Mouse (Mus musculus) neural tube, embryonic 12.5 days (tissue): ENCODE results near the gene Anapc15. TPM values are rescaled to one million over a fixed set of nuclear protein-coding genes. Genes with fewer than 3 reads are reported as not detected.

Source experiments
- ATAC-seq: fragments of 200-750 bp; cut with Nextera tagmentation; 2 replicates; pipeline ENCODE4 v1.8.0; 2017; ENCODE audit warnings: low read depth, mild to moderate bottlenecking, moderate TSS enrichment, moderate library complexity; ENCODE audit not compliant: low FRiP score
- H3K27ac ChIP-seq: fragments of 300-500 bp; sonication (generic); 2 replicates; pipeline ENCODE4 v1.5.1; 2016
- H3K27me3 ChIP-seq: fragments of 300-500 bp; sonication (generic); replicated peaks from 2 replicates; pipeline ENCODE4 v1.6.1; 2016; ENCODE audit warnings: mild to moderate bottlenecking
- H3K36me3 ChIP-seq: fragments of 300-500 bp; sonication (generic); 2 replicates; pipeline ENCODE4 v1.6.1; 2016; ENCODE audit warnings: mild to moderate bottlenecking
- H3K4me1 ChIP-seq: fragments of 300-500 bp; sonication (generic); 2 replicates; pipeline ENCODE4 v1.6.1; 2016
- H3K4me2 ChIP-seq: fragments of 300-500 bp; sonication (generic); replicated peaks from 2 replicates; pipeline ENCODE4 v1.6.1; 2016; ENCODE audit warnings: mild to moderate bottlenecking
- H3K4me3 ChIP-seq: fragments of 300-500 bp; sonication (generic); 2 replicates; pipeline ENCODE4 v1.5.1; 2016
- H3K9ac ChIP-seq: fragments of 300-500 bp; sonication (generic); 2 replicates; pipeline ENCODE4 v1.6.1; 2016; ENCODE audit warnings: mild to moderate bottlenecking
- H3K9me3 ChIP-seq: fragments of 300-500 bp; sonication (generic); 2 replicates; pipeline ENCODE4 v1.6.1; 2016; ENCODE audit warnings: mild to moderate bottlenecking
- WGBS: fragments of 180-500 bp; shearing (Covaris S2); methylation state at CpG from one replicate; pipeline ENCODE4 v1.1.7; 2016; 5-methylcytosine and 5-hydroxymethylcytosine counted together
- polyA plus RNA-seq: library from polyadenylated mRNA; unstranded; fragments of >200 nt; fragmentation: Nextera tagmentation; extraction: Ambion mirVana; gene quantifications from 2 replicates; pipeline ENCODE4 v1.2.1, GENCODE M21; 2016

Anapc15 gene
- 86.0 and 89.1 TPM in 2 replicates for polyA plus RNA-seq

DNA sequence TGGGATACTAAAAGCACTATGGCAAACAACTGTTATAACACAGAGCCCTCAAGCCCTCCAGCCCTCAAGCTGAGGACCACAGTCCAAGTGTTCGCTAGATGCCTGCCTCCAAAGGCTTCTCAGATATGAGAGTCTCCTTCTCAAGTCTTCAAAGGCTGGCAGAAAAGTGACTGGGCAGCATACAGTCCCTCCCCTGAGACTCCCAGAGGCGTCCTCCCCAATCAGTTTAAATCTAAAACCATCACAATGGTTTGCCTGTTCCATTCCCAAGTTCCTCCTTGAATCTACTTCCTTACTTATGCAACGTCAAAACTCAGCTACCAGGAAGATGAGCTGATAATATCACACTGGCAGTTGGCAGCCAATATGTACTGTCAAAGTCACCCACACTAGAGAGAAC lies at the start of gene Anapc15:
Gene Anapc15, plus strand, starts transcription at position 301 of the 400 bp plus-strand sequence.
- no peak within 1 kb of the TSS for H3K9ac ChIP-seq
- no peak for ATAC-seq

DNA sequence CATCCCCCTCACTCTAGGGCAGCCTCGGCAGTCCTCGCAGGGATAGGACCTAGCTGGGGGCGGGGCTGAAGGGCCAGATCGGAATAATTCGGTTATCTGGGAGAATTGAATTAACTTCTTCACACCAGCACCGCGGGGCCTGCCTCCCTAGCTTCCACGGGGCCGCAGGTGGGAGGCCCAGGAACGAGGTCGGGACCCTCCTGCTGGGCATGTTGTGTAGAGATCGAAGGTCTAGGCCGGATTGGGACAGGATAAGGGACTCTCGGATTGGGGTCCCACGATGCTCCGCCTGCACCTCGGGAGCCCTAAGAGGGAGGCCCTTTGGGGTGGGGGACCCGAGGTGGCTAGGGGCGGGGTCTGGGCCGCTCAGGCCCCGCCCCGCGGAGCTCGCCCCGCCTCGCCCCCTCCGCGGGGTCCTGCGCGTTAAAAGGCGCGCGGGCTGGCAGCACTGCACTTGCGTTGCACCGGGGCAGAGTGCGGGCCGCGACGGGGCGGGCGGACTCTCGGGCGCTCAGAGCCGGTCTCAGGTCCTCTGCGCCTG lies 45.6 kb upstream of the Anapc15 start, which contains the start of gene Phox2a:
Gene Phox2a, plus strand, starts transcription at position 453 of the 541 bp plus-strand sequence.
- peak; percentile 39 for ATAC-seq
- H3K27me3 ChIP-seq = peaks cover 67% of the 10 kb centered on the region
- H3K4me1 ChIP-seq = peaks cover 32% of the 10 kb centered on the region
- H3K9me3 ChIP-seq = no peaks in the 10 kb centered on the region
- H3K4me3 ChIP-seq = peak within 1 kb of the TSS; percentile 25
- H3K27ac ChIP-seq = no peak within 1 kb of the TSS
- peak within 1 kb of the TSS; percentile 56 for H3K4me2 ChIP-seq
- H3K9ac ChIP-seq = peak within 1 kb of the TSS; percentile 40; the same call in 1 of the 2 replicates
- no peaks in the 10 kb centered on the region for H3K36me3 ChIP-seq
- 1% methylated on average over 45 of the region's 45 CpGs for WGBS

More for the DNA sequence above, at the start of gene Anapc15:
- Histone ChIP-seq H3K36me3 (no peaks in the 10 kb centered on the region), H3K4me1 (no peaks in the 10 kb centered on the region), H3K27ac (no peak within 1 kb of the TSS), H3K27me3 (no peaks in the 10 kb centered on the region), H3K4me2 (no peak within 1 kb of the TSS), H3K4me3 (no peak within 1 kb of the TSS), H3K9me3 (no peaks in the 10 kb centered on the region)
- 84% methylated on average over 3 of the region's 3 CpGs for WGBS

DNA sequence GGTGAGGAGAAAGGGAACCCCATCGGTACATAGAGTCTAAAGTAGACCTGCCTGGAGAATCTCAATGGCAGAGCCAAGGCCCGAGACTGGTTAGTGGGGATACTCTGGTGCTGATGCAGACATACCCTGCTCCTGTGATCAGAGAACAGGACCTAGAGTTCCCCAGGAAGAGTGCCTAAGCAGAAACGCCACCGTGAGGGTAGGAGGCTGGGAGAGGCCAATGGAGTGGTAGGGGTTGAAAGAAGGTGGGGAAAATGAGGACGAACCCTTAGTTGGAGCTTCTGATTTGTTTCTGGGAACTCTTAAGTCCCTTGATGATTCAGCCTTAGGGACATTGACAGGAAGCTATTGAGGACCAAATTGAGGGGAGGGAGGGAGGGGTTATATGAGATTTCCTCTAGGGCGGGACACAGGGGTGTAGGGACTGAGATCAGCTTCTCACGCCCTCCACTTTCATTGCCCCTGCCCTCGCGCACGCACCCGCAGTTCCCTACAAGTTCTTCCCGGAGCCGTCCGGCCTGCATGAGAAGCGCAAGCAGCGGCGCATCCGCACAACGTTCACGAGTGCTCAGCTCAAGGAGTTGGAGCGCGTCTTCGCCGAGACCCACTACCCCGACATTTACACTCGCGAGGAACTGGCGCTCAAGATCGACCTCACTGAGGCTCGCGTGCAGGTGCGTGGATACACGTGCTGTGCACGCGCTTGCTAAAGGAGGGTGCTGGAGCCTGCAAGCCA lies 43.1 kb upstream of the Anapc15 start:
- ATAC-seq = no peak
- no peak overlapping the region for H3K9ac ChIP-seq
- peaks cover 32% of the 10 kb centered on the region for H3K4me1 ChIP-seq

DNA sequence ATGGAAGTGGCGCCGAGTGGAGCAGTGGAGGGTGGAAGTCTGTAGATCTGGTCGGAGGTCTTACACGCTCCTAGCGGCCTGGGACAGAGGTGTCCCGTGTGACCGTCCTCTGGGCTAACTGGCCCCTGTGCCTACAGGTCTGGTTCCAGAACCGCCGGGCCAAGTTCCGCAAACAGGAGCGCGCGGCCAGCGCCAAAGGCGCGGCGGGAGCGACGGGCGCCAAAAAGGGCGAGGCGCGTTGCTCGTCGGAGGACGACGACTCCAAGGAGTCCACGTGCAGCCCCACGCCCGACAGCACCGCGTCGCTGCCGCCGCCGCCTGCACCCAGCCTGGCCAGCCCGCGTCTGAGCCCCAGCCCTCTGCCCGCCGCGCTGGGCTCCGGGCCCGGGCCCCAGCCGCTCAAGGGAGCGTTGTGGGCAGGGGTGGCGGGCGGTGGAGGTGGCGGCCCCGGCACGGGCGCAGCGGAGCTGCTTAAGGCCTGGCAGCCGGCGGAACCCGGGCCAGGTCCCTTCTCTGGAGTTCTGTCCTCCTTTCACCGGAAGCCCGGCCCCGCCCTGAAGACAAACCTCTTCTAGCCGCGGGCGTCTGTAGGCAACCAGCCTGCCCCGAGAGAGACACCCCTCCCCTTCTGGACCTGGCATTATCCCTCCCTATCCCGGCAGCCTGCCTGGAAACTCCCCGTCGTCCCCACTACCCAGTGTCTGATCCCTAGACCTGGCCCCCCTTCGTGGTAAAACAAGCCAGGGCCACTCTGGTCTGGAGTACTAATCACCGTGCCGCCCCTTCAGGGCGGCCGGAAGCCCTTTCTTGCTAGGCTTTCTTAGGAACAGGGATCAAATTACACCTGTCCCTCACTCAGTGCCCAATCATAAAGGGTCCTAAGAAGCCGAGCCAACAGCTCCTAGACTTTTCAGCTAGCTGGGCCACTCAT lies 41.7 kb upstream of the Anapc15 start:
- peaks cover 27% of the 10 kb centered on the region for H3K36me3 ChIP-seq
- H3K27me3 ChIP-seq = peaks cover 72% of the 10 kb centered on the region
- peak; percentile 22 for ATAC-seq
- H3K9me3 ChIP-seq = no peaks in the 10 kb centered on the region
- peak overlapping the region; percentile 39 for H3K4me3 ChIP-seq
- peak overlapping the region; percentile 78 for H3K4me2 ChIP-seq
- H3K4me1 ChIP-seq = peaks cover 32% of the 10 kb centered on the region
- H3K27ac ChIP-seq = no peak overlapping the region
- WGBS = under 1% methylated on average over 71 of the region's 71 CpGs
- peak overlapping the region; percentile 61 for H3K9ac ChIP-seq

More for the DNA sequence above, 43.1 kb upstream of the Anapc15 start:
- Histone ChIP-seq H3K4me3 (peak overlapping the region; percentile 9), H3K27ac (no peak overlapping the region), H3K27me3 (peaks cover 78% of the 10 kb centered on the region), H3K9me3 (no peaks in the 10 kb centered on the region), H3K36me3 (peaks cover 13% of the 10 kb centered on the region), H3K4me2 (peak overlapping the region; percentile 78)
- WGBS = 2% methylated on average over 35 of the region's 35 CpGs

DNA sequence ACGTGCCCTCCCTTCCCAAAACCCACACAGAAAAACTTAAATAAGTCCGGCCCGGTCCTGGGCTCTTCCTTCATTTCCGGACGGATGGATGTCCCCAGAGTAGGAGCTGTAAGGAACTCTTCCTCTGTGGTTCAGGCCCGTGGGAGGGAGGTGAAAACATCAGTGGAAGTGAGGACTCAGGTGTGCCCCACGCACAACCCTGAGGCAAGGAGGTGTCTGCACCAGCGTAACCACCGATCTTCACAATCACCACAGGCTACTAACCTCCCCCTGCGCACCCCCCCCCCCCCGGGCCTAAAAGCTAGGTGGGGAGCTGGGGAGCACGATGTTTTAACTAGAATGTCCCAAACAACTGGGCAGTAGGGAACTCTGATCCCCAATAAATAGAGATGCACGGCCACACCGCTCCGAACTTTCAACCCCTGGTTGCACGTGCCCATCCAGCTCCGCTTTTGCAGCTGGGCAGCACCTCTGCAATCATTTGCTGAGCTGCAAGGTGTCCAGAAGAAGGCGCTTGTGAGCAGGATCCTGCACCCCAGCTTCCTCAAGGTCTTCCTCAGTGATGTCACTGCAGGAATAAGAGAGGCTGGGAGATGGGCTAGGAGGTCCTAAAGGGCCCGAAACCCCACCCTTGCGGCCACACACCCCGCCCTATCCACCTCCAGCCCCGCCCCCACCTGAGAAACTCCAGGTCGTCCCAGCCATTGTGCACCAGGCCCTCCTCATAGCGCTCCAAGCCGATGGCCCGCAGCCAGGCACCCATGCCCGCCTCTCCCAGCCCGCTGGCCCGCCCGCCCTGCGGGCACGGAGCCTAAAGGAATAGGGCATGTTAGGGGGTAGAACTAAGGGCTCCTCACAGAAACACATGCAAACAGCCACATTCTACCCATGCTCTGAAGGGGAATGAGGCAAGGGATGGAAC lies 40.4 kb upstream of the Anapc15 start:
- Histone ChIP-seq H3K4me1 (peaks cover 26% of the 10 kb centered on the region), H3K4me2 (0 out of 2 replicates have a peak overlapping the region, but pooled peaks have one; percentile 7), H3K9ac (no peak overlapping the region), H3K27ac (no peak overlapping the region), H3K4me3 (no peak overlapping the region), H3K9me3 (no peaks in the 10 kb centered on the region), H3K27me3 (peaks cover 59% of the 10 kb centered on the region), H3K36me3 (peaks cover 39% of the 10 kb centered on the region)
- 0 out of 2 replicates have a peak, but pooled peaks have one; percentile 14 for ATAC-seq
- WGBS = 22% methylated on average over 32 of the region's 32 CpGs

DNA sequence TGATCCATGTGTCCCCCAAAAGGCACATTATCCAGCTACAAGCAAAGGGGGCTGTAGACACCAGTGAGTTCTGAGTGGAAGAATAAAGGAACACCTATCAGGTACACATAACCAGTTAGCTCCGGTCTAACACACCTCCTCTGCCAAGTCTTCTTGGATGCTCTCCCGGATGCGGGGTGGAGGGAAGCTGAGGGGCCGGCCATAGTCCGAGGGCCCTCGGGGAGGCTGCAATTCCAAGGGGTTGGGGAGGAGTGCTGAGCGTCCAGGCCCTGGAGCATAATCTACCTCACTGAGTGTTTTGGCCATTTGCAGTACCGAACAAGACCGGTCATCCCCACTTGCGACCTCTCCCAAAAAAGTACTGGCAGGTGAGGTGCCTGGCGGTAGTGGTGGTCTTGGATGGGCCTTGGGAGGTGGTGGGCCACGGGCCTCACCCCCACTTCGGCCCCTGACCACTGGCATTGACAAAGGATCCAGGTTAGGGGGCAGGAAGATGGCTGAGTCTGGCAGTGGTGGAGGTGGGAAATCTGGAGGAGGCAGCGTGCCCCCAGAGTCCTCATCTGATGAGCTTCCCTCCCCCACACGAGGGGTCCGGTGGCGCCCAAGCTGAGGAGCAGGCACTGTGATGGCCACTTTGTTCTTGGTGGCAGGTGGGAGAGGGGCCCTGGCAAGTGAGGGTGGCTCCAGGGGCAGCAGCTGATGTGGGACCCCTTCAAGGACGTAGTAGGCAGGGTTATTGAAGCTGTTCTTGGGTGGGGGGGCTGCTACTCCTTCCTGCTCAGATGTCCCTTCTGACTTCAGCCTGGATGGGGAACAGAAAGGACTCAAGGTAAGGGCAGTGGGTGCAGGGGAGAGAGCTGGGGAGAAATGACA lies 39.5 kb upstream of the Anapc15 start:
- Histone ChIP-seq H3K4me1 (peaks cover 21% of the 10 kb centered on the region), H3K9me3 (no peaks in the 10 kb centered on the region), H3K36me3 (peaks cover 48% of the 10 kb centered on the region), H3K27me3 (peaks cover 50% of the 10 kb centered on the region), H3K4me3 (no peak overlapping the region), H3K9ac (no peak overlapping the region), H3K27ac (no peak overlapping the region), H3K4me2 (no peak overlapping the region)
- 85% methylated on average over 18 of the region's 18 CpGs for WGBS
- ATAC-seq = no peak

DNA sequence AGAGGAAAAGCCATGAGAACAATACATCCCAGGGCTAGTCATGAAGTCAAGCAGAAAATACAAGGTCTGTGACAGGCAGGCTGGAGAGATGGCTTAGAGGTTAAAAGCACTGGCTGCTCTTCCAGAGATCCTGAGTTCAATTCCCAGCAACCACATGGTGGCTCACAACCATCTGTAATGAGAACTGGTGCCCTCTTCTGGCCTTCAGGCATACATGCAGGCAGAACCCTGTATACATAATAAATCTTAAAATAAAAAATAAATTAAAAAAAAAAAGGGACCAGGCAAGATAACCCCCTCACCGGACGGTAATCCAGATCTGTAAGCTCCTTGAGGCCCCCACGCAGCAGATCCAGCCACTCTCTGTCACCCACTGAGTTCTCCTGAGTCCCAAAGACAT lies 33.1 kb upstream of the Anapc15 start:
- H3K36me3 ChIP-seq = peaks cover 74% of the 10 kb centered on the region
- no peaks in the 10 kb centered on the region for H3K9me3 ChIP-seq
- H3K27me3 ChIP-seq = no peaks in the 10 kb centered on the region
- 96% methylated on average over 3 of the region's 3 CpGs for WGBS
- H3K4me1 ChIP-seq = peaks cover 15% of the 10 kb centered on the region
- H3K27ac ChIP-seq = no peak overlapping the region
- H3K9ac ChIP-seq = no peak overlapping the region
- ATAC-seq = no peak
- no peak overlapping the region for H3K4me2 ChIP-seq
- no peak overlapping the region for H3K4me3 ChIP-seq

DNA sequence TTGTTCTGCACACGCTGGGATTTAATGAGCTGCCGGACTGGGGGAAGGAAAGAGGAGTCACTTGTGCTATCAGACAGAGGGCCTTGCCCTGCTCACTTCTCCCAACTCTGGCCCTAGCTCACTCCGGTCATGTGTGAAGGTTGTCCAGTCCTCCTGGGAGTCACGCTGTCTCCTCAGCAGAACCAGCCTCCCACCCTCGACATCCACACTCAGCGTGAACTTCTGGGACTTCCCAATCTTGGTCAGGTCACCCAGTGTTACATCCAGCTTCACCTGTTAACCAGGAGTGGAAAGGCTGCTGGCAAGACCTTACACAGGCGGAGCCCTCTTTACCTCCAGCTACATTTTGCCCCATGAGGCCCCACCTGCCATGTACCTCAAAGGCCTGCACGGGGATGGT lies 32.1 kb upstream of the Anapc15 start:
- H3K4me2 ChIP-seq = no peak overlapping the region
- no peaks in the 10 kb centered on the region for H3K27me3 ChIP-seq
- 94% methylated on average over 8 of the region's 8 CpGs for whole genome bisulfite sequencing
- H3K9me3 ChIP-seq = no peaks in the 10 kb centered on the region
- no peak overlapping the region for H3K4me3 ChIP-seq
- peaks cover 23% of the 10 kb centered on the region for H3K4me1 ChIP-seq
- peaks cover 63% of the 10 kb centered on the region for H3K36me3 ChIP-seq
- no peak overlapping the region for H3K27ac ChIP-seq
- no peak overlapping the region for H3K9ac ChIP-seq
- no peak for ATAC-seq

DNA sequence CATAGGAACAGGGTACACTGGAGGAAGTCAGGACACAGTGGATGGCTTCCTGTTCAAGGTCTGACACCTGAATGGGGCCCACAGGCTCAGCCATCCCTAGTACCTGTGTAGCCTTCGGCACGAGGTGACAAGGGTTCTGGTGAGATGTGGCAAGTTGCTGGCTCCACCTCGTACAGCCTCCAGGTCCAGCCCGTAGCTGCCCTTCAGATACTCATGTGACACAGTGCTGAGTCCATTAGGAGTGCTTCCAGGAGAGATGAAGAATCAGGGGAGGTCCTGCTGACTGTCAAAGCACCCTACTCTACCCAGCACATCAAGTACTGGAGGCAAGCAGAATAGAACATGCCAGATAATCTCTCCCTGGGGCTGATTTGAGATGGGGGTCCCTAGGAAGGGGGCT lies 31.1 kb upstream of the Anapc15 start:
- ATAC-seq = no peak
- 92% methylated on average over 4 of the region's 4 CpGs for WGBS
- peaks cover 54% of the 10 kb centered on the region for H3K36me3 ChIP-seq

DNA sequence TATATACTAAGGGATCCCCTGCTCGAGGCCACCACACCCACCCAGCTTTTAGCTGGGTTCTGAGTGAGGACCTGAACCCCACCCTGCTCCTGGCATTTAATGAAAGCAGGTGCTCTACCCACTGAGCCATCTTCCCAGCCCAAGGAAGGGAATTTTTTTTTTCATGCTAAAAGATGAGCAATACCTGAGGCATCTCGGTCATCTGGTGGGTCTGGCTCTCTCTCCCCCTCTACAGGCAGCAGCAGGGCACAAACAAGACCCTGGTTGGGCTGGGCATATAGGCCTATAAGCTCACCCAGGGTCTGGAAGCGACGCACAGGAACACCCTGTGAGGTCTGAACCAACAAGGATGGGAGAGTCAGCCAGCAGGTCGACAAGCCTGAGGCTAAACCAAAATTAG lies 30.2 kb upstream of the Anapc15 start:
- no peak for ATAC-seq
- no peak overlapping the region for H3K27ac ChIP-seq
- H3K4me3 ChIP-seq = no peak overlapping the region
- WGBS = 70% methylated on average over 5 of the region's 5 CpGs
- peaks cover 36% of the 10 kb centered on the region for H3K4me1 ChIP-seq
- no peaks in the 10 kb centered on the region for H3K9me3 ChIP-seq
- no peaks in the 10 kb centered on the region for H3K27me3 ChIP-seq
- no peak overlapping the region for H3K4me2 ChIP-seq
- H3K9ac ChIP-seq = no peak overlapping the region
- peaks cover 44% of the 10 kb centered on the region for H3K36me3 ChIP-seq

More for the DNA sequence above, 31.1 kb upstream of the Anapc15 start:
- Histone ChIP-seq H3K9ac (no peak overlapping the region), H3K27me3 (no peaks in the 10 kb centered on the region), H3K4me1 (peaks cover 30% of the 10 kb centered on the region), H3K4me2 (no peak overlapping the region), H3K27ac (no peak overlapping the region), H3K4me3 (no peak overlapping the region), H3K9me3 (no peaks in the 10 kb centered on the region)
